Mouse (Mus musculus) liver (tissue): Measurements from ENCODE around the gene Ppp1r3f.

Source experiments
- DNase-seq: peaks from one replicate; pipeline ENCODE4 v3.0.0-alpha.2; 2020; ENCODE audit warnings: mixed read lengths

Gene Ppp1r3f

DNA sequence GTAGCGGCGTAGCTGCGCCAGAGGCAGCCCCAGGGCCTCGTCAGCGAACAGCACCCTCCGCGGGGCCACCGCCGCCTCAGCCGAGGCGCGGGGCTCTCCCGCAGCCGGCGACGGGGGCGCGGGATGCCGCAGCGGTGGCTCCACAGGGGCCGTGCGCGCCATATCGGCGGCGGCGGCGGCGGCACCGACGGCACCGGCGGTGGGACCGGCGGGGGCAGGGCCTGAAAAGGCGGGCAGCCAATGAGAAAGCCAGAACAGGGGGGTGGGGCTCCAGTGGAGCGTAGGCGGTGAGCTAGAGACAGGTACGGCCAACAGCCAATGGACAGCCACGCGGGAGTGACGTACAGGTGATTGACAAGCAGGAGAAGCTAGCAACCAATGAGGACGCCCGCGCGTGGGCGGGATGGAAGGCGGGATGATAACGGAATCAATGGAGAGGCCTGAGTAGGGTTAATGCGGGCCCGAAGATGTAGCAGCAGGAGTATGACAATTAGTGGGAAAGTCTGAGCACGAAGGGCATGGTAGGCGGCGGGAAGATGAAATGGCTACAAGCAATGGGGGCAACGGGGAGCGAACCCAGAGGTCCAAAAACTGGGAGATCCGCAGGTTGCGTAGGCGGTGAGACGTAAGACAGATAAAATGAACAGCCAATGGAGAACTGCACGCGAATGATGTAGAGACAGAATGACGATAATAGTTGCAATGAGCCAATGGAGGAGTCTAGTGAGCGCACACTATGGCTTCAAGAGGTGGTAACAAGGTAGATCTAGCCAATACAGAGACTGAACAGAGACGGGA is at the start of gene Ppp1r3f:
Gene Ppp1r3f, minus strand, starts transcription at position 197 of the 798 bp plus-strand sequence.
- peak; percentile 96 for DNase-seq

DNA sequence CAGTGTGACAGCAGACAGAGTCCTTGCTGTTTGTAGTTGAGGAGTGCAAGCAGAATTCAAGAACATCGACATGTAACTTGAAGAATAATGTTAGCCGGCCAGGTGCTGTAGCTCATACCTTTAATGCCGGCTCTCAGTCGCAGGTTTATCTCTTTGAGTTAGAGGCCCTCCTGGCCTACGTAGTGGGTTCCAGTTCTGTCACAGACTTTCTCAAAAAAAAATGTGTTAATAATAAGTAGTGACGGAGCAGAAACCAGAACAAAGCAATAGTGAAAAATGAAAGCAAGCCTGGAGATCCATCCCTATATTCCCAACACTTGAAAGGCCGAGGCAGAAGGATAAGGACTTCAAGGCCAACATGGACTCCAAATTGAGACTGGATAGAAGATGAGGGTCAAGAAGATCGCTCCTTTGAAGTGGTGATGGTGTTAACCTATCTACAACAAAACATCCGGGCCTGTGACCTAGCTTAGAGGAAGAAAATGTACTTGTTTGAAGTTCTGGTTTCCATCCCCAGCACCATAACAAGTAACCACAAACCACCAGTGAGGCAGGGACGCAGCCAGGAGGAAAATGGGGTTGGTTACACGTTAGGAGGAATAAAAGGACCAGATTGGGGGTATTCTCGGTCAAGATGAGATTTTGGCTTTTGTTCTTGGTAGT is 43.9 kb upstream of the Ppp1r3f start:
- no peak for DNase-seq

DNA sequence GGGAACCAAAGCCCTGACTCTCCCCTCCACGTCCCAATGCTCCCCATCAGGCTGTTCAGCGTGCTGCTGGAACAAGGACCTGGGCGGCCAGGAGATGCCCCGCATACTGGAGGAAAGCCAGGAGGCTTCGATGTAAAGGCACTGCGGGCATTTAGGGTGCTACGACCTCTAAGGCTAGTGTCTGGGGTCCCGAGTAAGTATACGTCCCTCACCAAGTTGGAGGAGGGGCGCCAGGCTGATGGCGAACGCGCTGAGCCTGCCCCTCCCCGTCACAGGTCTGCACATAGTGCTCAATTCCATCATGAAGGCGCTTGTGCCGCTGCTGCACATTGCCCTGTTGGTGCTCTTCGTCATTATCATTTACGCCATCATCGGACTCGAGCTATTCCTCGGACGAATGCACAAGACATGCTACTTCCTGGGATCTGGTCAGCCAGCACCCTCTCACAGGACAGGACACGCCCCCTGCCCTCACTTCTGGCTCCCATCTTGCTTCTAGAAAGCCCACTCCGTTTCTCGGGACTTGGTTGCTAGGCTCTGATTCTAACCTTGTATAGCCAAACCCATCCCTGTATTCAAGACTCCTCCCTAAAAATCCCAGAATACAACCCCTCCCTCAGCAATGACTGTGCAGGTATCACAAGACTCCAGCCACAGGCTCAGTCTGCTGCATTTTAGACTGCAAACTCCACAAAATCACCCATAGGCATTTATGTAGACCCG is 36.6 kb upstream of the Ppp1r3f start:
- no peak for DNase-seq

DNA sequence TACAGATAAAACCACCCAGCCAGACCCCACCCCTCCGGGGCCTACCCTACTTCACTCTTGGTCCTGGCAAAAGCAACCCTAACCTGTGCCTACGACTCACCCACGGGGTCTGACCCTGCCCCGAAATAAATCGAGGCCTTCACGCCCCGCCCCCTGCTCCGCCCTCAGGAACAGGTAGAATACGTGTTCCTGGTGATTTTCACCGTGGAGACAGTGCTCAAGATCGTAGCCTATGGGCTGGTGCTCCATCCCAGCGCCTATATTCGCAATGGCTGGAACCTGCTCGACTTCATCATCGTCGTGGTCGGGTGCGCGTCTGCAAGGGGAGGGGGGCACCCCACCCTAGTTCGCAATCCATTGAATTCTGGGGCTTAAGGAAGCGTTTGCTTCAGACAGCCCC is 36.0 kb upstream of the Ppp1r3f start:
- DNase-seq, result no peak

DNA sequence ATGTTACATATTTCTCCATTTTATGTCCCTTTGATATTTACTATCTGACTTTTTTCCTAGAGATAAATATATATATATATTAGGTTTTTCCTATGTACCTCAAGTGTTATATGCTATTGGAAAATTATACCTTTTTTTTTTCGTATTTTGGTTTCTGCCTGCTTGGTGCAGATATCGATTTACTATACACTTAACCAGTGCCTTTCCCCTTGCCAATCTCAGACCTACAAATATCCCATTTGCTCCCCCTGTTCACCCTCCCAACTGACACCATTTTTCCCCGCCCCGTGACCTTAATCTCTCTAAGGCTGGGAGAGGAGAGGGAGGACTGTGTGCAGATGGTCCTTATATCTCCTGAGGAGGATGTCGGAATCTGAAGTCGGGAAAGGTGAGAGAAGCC is 32.7 kb upstream of the Ppp1r3f start, which contains the start of gene Cacna1f:
Gene Cacna1f, plus strand, starts transcription at position 301 of the 400 bp plus-strand sequence.
- DNase-seq, result no peak

DNA sequence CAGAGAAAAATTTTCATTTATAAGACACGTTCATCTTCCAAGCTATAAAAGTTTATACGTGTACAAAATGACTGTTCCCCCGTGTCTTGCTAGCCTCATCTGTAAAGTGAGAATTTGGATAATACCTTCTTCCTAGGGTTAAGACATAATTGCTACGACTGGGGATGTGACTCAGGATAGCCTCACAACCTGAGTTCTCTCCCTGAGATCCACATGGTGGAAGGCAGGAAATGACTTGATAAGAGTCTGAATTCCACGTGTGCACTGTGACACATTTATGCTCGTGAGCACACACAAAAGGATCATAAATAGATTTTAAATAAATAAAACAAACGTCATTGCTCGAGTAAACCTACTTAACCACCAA is 31.5 kb upstream of the Ppp1r3f start:
- DNase-seq, result no peak

DNA sequence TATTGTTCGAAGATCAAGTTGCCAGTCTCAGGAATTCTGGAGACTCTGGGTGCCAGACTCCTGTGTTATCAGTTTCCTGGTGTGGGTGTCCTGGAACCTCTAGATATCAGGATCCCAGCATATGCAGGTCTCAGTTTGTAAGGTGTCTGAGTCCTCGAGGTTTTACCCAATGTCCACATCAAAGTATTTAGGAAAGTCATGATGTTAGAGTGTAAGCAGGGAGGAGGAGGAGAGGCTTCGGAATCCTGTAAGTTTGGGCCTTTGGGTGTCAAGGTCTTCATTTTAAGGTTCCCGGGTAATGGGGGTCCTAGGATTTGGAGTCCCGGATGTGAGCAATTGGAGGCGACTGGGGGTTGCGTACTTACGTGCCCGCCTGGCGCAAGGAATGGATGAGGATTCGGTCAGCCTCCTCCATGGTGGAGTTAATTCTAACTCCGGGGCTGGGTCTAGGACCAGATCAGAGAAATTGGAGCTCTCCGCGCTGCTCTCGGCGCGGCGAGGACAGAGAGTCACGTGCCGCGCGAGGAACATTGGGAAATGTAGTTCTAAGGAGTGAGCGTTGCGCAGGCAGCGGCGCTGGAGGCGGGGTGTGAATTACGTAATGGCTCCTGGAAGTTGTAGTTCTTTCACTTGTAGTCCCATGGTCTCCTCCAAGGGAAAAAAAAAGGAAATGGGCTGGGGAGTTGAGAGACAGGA is 30.9 kb upstream of the Ppp1r3f start, which contains the start of gene Ccdc22:
Gene Ccdc22, minus strand, starts transcription at position 639 of the 696 bp plus-strand sequence.
- DNase-seq, result peak; percentile 83

DNA sequence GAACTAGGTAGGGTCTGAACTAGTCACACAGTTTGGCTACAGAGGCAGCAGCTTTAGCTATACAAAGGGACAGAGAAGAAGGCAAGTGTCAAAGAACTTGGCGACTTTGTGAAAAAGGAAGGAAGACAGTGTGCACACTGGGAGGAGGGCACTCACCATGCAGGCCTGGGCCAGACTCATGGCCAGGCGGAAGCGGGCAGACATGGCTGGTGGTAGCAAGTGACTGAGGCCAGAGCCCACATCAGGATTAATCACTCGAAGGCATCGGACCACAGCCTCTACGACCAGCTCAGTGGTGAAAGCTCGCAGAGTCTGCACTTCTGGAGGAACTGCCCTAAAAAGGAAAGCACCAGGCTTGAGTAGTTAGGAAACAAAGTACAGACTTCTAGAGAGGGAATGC is 29.9 kb upstream of the Ppp1r3f start:
- no peak for DNase-seq

DNA sequence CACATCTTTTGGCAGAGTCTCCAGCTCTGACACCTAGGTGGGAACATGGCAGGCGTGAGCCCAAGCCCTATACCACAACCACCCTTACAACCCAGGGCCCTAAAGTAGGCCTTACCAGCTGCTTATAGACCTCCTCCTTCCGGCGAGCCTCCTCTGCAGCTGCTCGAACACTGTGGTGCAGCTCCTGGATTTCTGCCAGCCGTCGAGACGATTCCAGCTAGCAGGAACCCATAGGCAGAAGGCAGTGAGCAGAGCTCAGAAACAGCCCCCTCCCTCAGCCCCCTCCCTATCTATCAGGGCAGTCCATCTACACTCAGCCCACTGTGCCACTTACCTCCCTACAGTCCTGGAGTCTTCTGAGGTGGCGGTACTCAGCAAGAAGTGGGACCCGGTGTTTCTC is 21.3 kb upstream of the Ppp1r3f start:
- no peak for DNase-seq

DNA sequence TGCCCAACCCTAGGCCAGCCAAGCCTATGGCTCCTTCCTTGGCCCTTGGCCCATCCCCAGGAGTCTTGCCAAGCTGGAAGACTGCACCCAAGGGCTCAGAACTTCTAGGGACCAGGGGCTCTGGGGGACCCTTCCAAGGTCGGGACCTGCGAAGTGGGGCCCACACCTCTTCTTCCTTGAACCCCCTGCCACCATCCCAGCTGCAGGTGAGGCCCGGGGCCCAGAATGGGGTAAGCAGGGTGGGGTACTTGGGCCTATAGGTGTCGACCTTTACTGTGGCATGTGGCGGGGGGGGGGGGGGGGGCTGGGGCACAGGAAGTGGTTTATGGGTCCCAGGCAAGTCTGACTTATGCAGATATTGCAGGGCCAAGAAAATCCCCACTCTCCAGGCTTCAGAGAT is 12.3 kb upstream of the Ppp1r3f start:
- no peak for DNase-seq

DNA sequence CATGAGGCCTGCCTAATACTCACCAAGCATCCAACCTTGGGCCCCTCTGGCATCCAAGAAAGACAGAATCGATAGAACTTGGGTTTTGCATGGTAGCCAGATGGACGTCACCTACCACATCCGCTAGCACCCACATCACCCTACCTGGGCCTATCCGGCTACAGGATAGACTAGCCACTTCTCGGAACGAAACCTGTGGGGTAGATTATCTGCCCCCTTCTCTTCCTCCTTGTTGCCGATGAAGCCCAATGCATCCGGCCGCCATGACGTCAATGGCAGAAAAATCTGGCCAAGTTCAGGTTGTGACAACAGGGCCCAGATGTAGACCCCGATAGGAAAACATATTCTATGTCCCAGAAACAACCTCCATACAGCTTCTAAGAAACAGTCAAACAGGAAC is 9.8 kb upstream of the Ppp1r3f start:
- DNase-seq, result no peak

DNA sequence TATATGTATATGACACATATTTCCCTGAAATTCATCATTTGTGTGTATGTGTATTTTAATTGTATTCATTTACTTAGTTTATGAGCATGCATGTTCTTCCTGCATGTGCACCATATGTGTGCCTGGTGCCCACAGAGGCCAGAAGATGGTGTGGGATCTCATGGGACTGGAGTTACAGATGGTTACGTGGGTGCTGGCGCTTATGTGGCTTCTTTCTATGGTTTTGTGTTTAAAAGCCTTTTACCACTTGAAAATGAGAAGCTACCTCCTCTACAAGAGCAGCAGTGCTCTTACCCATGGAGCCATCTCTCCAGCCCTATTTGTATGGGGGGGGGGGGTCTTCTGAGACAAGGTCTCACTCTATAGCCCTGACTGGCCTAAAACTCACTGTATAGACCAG is 7.1 kb upstream of the Ppp1r3f start:
- DNase-seq, result no peak

DNA sequence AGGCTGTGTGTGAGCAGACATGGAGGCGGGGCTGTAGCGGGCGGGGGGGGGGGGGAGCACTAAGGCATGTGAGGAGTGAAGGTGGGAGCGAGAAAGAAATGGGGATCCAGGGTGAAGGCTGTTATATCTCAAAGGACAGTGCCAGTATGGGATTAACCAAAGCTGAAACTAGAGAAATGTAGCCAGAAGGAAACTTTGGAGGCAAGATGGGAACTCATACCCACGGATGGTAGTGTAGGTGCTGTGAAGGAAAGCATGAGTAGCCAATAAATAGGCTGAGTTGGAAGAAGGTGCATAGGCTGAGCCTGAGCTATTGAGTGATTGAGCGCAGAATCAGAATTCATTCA is 775 bp upstream of the Ppp1r3f start:
- DNase-seq, result no peak

DNA sequence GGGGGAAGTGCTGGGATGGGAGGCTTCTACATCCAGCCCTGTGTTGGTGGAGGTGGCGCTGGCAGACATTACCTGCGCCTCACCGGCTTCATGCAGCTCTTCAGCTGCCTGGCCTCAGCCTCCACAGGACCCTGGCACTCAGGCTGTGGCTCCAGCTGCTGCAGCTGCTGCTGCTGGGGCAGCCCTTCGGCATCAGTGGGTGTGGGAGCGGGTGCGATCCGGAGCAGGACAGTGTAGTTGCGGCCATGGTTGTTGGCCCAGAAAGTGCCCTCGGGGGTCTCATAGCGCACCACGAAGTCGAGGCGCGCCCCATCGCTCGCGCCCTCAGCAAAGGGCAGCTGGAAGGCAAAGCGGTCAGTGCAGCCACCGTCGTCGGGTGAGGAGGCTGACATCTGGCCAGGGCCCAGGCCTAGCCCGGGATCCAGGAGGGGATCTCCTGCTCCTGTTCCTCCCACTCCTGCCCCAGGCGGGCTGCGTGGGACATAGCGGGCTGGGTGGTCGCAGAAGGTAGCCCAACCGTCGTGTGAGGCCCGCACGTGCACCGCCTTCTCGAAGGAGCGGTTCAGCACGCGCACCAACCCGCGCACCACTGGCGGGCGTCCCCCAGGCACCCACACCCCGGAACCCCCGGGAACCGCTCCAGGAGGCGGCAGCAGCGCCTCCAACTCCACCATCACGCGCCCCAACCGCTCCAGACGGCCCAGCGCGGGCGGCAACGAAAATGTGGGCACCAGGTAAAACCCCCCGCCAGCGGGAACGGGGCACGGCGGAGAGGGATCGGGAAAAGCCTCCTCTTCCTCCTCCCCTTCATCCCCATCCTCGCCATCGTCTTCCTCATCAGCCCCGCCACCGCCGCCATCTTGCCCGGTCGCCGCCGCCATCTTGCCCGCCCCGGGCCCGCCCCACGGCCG is 652 bp downstream of the Ppp1r3f start, which contains the start of gene Foxp3:
Gene Foxp3, plus strand, starts transcription at position 469 of the 911 bp plus-strand sequence.
- DNase-seq, result peak; percentile 9

DNA sequence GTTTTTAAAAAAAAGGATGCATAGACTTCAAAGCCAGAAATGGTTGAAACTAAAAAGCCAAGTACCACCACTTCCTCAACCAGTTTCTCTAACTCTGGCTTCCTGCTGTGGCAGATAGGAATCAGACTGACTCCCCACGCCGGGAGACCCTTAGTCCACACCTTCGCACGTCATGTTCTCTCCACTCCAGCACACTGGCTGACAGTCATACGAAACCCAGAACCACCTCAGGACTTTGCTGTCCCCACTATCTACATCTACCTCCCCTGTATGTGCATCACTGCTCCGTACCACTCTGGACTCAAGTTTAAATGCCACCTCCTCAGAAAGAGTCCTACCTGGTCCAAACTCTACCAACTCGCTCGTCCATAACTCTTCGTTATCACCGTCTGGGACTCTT is 1.6 kb downstream of the Ppp1r3f start:
- no peak for DNase-seq

DNA sequence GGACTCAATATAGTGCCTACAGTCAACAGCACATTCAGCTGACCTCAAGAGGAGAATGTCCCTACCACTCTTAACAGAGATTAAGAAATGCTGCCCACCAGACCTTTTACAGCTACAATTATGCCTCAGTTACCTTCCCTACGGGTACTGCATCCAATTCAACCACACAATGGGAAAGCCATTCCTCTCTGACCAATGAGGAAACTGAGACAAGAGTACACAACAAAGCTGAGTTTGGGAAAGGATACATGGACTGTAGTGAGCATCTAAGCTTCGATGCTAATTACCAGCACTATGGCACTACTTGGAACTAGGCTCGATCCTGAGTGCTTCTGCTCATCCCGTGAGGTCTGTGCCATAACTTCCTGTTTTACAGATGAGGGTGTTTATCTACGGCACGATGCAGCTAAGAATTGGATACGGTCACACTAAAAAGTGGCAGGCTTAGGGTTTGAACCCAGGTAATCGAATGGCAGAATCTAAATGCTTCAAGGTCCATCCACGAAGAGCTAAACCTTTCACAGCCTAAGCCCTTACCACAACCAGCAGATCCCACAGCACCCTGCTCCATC is 2.4 kb downstream of the Ppp1r3f start:
- no peak for DNase-seq

DNA sequence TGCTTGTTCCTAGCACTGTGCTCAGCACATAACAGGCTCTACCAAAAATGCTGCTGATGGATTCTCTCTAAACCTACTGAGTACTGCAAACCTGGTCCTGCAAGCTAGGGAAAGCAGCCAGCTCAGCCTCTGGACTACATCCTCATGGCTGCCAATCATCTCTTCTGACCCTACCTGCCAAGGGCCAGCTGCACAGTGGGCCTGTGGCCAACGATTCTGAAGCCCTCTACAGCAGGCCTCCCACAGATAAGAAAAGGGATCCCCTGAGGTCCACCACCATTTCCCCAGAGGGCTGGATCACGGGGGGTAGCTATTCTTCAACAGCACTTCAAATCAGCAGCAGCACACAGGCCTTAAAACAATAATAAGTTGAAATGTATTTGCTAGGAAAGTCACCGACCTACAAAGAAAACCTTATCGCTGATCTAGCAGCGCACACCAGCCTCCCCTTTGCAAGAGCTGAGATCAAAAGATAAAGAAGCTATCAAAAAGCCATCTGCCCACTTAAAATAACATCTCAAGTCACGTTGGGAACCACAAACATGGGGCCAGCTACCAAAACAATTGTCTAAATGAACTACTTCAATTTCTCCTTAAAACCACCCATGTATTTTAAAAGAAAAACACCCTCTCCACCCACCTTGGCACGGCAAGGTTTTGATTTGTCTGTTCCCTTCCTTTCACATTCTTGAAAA is 3.5 kb downstream of the Ppp1r3f start:
- no peak for DNase-seq

DNA sequence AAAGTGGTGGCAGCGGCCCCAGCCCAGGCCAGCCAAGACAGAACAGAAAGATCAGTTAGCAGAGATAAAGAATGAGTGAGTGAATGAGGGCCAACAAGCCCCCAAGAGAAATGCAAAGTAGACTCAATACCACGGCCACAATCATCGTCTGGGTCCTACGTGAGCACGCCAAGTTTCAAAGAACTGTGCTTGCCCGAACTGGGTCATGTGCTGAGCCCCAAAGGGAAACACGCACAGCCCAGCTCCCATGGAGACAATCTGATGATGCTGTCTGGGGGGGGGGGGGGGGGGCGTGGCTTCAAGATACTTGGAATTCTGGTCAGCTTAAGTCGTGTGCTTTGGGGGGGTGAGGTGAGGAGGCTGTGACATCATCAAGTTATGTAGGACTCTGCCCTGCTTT is 6.6 kb downstream of the Ppp1r3f start:
- DNase-seq, result no peak

DNA sequence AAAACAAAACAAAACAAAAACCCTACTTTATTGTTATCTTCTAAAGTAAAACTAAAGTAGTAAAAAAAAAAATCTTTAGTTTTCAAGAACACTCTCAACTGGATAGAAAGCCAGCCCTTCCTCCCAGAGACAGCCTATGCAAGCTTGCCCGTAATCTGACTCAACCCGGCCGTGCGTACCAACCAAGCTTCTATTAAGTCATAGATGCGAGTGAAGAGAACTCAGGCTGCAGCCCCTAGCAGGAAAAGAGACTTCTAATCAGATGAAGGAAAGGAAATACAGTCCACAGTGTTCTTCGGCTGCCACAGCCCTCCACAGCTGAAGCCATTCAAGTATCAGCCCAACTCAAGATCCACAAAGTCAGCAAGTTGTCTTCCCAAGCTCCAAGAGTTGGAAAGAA is 7.7 kb downstream of the Ppp1r3f start:
- no peak for DNase-seq

DNA sequence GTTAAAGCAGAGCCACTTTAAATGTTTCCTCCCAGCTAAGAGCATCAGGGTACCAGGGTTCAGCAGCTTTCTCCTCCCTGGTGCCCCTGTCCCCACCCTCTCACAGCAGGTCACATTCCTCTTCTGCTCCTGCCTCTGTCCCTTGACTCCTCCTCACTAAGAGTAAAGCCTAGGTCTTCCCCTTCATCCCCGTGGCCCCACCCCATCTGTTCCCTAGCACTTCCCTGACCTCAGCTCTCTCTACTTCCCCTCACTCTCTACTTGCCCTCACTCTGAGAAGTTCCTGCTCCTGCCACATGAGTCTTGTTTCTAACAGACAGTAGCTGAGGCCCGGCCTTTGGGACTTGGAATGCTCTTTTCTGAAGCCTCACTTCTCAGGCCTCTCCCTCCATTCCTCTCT is 11.0 kb downstream of the Ppp1r3f start:
- no peak for DNase-seq

DNA sequence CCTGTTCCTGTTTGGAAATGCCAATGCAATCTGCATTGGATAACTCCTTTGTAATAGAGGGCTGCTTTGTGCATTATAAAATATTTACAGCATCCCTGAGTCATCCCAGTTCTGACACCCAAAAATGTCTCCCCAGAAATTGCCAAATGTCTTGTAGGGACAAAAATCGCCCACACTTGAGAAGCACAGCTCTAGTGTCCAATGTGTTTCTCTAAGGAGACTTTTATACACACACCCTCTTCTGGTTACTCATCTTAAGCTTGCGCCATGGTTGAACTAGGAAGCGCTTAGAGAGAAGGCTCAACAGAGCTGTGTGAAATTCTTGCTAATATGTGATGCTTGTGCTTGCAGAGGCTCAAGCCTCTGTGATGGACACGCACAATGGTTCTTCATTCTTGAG is 20.6 kb downstream of the Ppp1r3f start:
- no peak for DNase-seq
